Mouse (Mus musculus): ENCODE results near the gene Adcy4. TPM values are rescaled to one million over a fixed set of nuclear protein-coding genes. Genes with fewer than 3 reads are reported as not detected.
"Not testable (repeated sequence)": the region's sequence is repeated elsewhere in the genome, so short reads cannot be mapped to it uniquely, and the experiment has no call there.

Adcy4 gene
- polyA plus RNA-seq, 1 experiment from 2014 or later, result 21.3 TPM

DNA sequence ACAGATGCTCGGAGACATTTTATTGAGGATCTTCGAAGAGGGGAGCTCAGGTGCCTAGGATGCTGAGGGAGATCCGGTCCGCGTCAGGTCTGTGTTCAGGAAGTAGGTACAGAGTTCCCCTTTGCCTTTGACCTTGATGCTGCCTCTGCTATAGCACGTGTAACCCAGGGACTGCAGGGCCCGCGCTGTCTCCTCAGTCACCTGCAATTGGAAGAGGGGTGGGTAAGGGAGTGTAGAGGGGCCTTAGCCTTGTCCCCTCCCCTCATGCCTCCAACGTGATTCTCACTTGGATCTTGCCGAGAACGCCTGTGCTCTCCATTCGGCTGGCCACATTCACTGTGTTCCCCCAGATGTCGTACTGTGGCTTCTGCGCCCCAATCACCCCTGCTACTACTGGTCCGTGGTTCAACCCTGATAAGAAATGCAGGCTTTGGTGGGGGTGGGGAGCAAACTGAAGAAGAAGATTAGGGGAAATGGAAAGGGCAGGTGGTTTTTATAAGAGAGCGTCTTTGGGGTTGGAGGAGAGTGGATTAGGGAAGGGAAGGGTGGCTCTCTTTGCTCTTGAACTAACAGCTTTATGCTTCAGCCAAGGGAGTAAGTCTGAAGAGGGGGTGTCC lies 14.7 kb downstream of the Adcy4 start:
- peaks cover 50% of the 10 kb centered on the region for H3K27me3 ChIP-seq

DNA sequence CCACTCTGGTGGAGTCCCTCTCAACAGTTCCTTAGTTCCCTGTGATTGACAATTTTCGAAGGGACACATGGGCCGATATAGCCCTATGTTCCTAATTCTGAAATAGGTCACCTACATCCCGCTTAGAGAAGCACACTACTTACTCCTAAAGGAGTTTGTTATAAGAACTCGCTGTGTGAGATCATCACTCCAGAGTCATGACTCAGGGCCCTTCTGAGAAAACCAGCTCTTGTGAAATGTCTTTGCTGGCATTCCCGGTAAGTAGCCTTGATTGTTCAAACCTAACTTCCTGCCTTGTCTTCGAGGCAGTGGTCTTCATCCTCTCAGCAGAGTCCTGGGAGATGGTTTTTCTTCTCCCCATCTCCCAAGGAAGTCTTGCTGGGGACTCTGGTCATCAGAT lies 15.3 kb downstream of the Adcy4 start:
- H3K4me2 ChIP-seq (replicated peaks), result no peak overlapping the region
- ATAC-seq (ENCODE audit: insufficient number of reproducible peaks, insufficient read depth, low FRiP score, low TSS enrichment), result no peak
- H3K4me3 ChIP-seq, result no peak overlapping the region

More for the DNA sequence above, 14.7 kb downstream of the Adcy4 start:
- Histone ChIP-seq H3K9ac (no peak overlapping the region), H3K27ac (no peak overlapping the region), H3K4me1 (peaks cover 8% of the 10 kb centered on the region), H3K4me2 (replicated peaks) (no peak overlapping the region), H3K36me3 (no peaks in the 10 kb centered on the region), H3K4me3 (no peak overlapping the region), H3K9me3 (no peaks in the 10 kb centered on the region)
- no peak for ATAC-seq (ENCODE audit: insufficient number of reproducible peaks, insufficient read depth, low FRiP score, low TSS enrichment)
- 76% methylated on average over 16 of the region's 16 CpGs for WGBS

DNA sequence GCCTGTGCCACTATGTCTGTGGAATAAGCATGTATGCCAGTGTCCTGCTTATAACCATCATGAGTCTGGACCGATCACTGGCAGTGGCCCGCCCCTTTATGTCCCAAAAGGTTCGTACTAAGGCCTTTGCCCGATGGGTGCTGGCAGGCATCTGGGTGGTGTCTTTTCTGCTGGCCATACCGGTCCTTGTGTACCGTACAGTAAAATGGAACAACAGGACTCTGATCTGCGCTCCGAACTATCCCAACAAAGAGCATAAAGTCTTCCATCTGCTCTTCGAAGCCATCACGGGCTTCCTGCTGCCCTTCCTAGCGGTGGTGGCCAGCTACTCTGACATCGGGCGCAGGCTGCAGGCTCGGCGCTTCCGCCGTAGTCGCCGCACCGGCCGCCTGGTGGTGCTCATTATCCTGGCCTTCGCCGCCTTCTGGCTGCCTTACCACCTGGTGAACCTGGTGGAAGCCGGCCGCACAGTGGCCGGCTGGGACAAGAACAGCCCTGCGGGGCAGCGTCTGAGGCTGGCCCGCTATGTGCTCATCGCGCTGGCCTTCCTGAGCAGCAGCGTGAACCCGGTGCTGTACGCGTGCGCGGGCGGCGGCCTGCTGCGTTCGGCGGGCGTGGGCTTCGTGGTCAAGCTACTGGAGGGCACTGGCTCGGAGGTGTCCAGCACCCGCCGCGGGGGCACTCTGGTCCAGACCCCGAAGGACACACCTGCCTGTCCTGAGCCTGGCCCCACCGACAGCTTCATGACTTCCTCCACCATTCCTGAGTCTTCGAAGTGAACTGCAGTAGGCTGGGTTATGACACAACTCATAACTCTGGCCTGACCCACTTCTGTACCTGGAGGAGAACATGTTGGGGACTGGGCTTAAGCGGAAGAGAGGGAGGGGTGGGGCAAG lies 16.1 kb downstream of the Adcy4 start:
- WGBS, result 12% methylated on average over 52 of the region's 52 CpGs
- ATAC-seq (ENCODE audit: insufficient number of reproducible peaks, insufficient read depth, low FRiP score, low TSS enrichment), result no peak
- Histone ChIP-seq H3K9me3 (no peaks in the 10 kb centered on the region), H3K36me3 (no peaks in the 10 kb centered on the region), H3K9ac (peak overlapping the region; percentile 52), H3K4me3 (peak overlapping the region; percentile 37), H3K4me2 (replicated peaks) (peak overlapping the region; percentile 79), H3K4me1 (peaks cover 8% of the 10 kb centered on the region), H3K27me3 (peaks cover 60% of the 10 kb centered on the region), H3K27ac (no peak overlapping the region)

More for the DNA sequence above, 15.3 kb downstream of the Adcy4 start:
- Histone ChIP-seq H3K4me1 (peaks cover 8% of the 10 kb centered on the region), H3K9me3 (no peaks in the 10 kb centered on the region), H3K27me3 (peaks cover 53% of the 10 kb centered on the region), H3K36me3 (no peaks in the 10 kb centered on the region), H3K27ac (no peak overlapping the region), H3K9ac (no peak overlapping the region)
- WGBS, result 88% methylated on average over 6 of the region's 6 CpGs

DNA sequence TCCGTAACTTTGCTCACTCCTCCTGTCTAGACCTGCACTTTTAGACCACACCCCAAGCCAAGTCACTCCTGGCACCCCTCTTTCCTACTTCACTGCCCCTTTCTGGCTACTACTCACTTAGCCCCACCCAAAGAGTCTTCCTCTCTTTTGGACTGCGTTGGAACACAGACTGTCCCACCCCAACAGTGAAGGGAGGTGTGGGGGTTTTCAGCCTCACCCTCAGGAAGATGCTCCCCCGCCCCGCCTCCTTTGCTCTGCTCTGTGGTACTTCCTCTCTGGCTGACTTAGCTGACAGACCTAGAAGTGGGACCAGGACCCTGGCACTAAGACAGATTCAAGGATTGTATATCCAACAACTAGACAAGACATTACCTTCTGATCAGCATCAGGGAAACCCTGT lies 18.2 kb downstream of the Adcy4 start, which contains the start of gene Ltb4r1:
Gene Ltb4r1, plus strand, starts transcription at position 267 of the 400 bp plus-strand sequence.
- Histone ChIP-seq H3K4me2 (replicated peaks) (no peak within 1 kb of the TSS), H3K4me3 (no peak within 1 kb of the TSS), H3K36me3 (no peaks in the 10 kb centered on the region), H3K9me3 (no peaks in the 10 kb centered on the region), H3K9ac (no peak within 1 kb of the TSS), H3K27me3 (peaks cover 74% of the 10 kb centered on the region), H3K4me1 (peaks cover 10% of the 10 kb centered on the region), H3K27ac (no peak within 1 kb of the TSS)
- 70% methylated on average over 4 of the region's 4 CpGs for WGBS
- no peak for ATAC-seq (ENCODE audit: insufficient number of reproducible peaks, insufficient read depth, low FRiP score, low TSS enrichment)

DNA sequence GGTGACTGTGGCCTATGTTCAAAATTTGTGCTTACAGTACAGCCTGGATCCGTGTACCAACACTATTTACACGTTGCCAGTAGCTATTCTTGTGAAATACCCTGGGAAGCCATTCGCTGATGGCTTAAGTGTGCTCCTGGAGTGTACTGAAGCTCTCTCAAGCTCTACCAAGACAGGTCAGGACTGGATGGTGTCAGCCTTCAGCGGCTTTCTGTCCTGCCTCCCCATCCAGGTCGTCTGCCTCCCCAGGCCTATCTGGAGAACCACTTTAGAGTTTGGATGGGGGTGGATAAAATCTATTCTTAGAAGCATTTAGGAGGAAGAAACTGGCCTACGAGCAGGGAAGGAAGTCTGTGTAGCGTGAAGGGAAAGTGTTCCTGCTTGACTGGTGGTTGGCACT lies 20.7 kb downstream of the Adcy4 start:
- Histone ChIP-seq H3K36me3 (no peaks in the 10 kb centered on the region), H3K27me3 (peaks cover 53% of the 10 kb centered on the region), H3K27ac (no peak overlapping the region), H3K4me2 (replicated peaks) (0 out of 2 replicates have a peak overlapping the region, but pooled peaks have one; percentile 95), H3K9me3 (no peaks in the 10 kb centered on the region), H3K9ac (no peak overlapping the region), H3K4me3 (no peak overlapping the region), H3K4me1 (peaks cover 12% of the 10 kb centered on the region)
- ATAC-seq (ENCODE audit: insufficient number of reproducible peaks, insufficient read depth, low FRiP score, low TSS enrichment), result no peak
- WGBS, result 62% methylated on average over 7 of the region's 7 CpGs

DNA sequence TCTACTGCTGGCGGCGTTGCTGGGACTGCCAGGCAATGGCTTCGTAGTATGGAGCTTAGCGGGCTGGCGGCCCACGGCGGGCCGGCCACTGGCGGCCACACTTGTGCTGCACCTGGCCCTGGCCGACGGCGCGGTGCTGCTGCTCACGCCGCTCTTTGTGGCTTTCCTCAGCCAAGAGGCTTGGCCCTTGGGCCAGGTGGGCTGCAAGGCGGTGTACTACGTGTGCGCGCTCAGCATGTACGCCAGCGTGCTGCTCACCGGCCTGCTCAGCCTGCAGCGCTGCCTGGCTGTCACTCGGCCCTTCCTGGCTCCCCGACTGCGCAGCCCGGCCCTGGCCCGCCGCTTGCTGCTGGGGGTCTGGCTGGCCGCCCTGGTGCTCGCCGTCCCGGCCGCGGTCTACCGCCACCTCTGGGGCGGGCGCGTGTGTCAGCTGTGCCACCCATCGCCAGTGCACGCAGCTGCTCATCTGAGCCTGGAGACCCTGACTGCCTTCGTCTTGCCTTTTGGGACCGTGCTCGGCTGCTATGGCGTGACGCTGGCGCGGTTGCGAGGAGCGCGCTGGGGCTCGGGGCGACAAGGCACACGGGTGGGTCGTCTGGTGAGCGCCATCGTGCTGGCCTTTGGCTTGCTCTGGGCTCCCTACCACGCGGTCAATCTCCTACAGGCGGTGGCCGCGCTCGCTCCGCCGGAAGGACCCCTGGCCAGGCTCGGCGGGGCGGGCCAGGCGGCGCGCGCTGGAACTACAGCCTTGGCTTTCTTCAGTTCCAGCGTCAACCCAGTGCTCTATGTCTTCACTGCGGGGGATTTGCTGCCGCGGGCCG lies 21.7 kb downstream of the Adcy4 start:
- Histone ChIP-seq H3K9me3 (no peaks in the 10 kb centered on the region), H3K9ac (peak overlapping the region; percentile 67), H3K27ac (no peak overlapping the region), H3K4me3 (peak overlapping the region; percentile 56), H3K4me1 (0 out of 2 replicates have a peak, but pooled peaks cover 6% of the 10 kb centered on the region), H3K4me2 (replicated peaks) (peak overlapping the region; percentile 95), H3K36me3 (no peaks in the 10 kb centered on the region), H3K27me3 (peaks cover 43% of the 10 kb centered on the region)
- ATAC-seq (ENCODE audit: insufficient number of reproducible peaks, insufficient read depth, low FRiP score, low TSS enrichment), result peak; percentile 58
- WGBS, result 1% methylated on average over 77 of the region's 77 CpGs

DNA sequence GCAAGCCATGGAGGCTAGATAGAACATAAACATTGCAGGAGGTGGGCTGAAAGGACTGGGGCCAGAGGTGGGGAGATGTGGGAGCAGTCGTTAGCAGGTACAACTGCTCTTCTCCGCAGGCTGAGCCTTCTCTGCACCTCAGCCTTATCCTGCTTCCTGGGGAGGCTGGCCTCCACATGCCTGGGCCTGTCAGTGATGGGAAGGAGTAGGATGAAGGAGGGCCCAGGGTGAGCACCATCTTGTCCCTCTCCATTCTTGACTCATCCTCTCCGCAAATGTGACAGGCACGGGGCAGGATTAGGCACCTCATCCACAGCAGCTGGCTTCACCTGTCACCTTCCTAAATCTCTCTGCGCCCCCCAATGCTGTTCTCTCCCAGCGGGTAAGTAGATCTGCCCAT lies 22.7 kb downstream of the Adcy4 start, which contains the start of gene Ltb4r2:
Gene Ltb4r2, plus strand, starts transcription at position 266 of the 400 bp plus-strand sequence.
- Histone ChIP-seq H3K4me1 (0 out of 2 replicates have a peak, but pooled peaks cover 6% of the 10 kb centered on the region), H3K4me2 (replicated peaks) (peak within 1 kb of the TSS; percentile 95), H3K36me3 (peaks cover 5% of the 10 kb centered on the region; the same call in 1 of the 2 replicates), H3K4me3 (peak within 1 kb of the TSS; percentile 56), H3K27me3 (peaks cover 35% of the 10 kb centered on the region), H3K27ac (no peak within 1 kb of the TSS), H3K9me3 (no peaks in the 10 kb centered on the region), H3K9ac (peak within 1 kb of the TSS; percentile 67)
- ATAC-seq (ENCODE audit: insufficient number of reproducible peaks, insufficient read depth, low FRiP score, low TSS enrichment), result no peak
- WGBS, result 73% methylated on average over 6 of the region's 6 CpGs

DNA sequence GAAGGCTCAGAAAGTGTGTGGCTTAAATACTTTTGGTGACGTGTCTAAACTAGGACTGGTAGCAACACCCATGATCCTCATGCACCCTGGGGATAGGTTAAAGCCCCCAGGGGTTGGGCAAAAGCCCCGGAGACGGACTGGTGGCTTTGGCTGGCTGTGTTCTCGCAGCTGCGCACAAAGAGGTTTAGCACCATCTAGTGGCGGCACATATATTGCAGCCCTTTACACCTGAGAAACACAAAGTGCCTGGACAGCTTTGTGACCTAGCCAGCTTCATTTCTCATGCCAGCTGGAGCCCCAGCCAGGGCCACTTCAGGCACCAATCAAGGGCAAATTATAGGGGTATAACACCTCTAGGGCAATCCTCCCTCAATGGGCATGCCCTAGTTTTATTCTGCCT lies 23.7 kb downstream of the Adcy4 start:
- not testable (repeated sequence) for ATAC-seq (ENCODE audit: insufficient number of reproducible peaks, insufficient read depth, low FRiP score, low TSS enrichment); H3K9me3 ChIP-seq; H3K4me1 ChIP-seq; H3K27ac ChIP-seq; H3K9ac ChIP-seq
- WGBS, result 0% methylated on average over 6 of the region's 6 CpGs
- H3K36me3 ChIP-seq, result peaks cover 15% of the 10 kb centered on the region
- peaks cover 29% of the 10 kb centered on the region for H3K27me3 ChIP-seq
- peak overlapping the region; percentile 1; the same call in 1 of the 2 replicates for H3K4me3 ChIP-seq
- H3K4me2 ChIP-seq (replicated peaks), result peak overlapping the region; percentile 37

DNA sequence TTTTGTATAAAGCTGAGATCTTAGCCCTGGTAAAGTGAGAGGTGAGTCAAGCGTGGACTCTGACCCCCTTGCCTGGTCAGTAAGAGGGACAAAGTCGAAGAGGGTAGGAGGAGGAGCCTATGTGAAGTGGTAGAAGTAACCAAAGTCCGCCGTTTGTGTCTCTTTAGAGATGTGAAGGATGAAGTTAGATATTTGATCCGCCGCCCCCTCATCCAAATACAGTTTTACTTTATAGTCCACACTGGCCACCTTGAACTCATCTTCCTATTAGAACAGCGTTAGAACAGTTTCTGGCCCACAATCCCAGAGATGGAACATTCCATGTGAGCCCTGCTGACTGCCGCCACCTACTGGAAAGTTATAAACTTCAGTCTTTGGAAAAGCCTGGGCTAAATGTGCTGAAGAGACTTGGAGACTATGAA lies 25.5 kb downstream of the Adcy4 start, which contains the start of gene Cideb:
Gene Cideb, minus strand, starts transcription at position 96 of the 422 bp plus-strand sequence.
- H3K4me2 ChIP-seq (replicated peaks), result peak within 1 kb of the TSS; percentile 13; the same call in 1 of the 2 replicates
- H3K27me3 ChIP-seq, result peaks cover 20% of the 10 kb centered on the region
- H3K36me3 ChIP-seq, result peaks cover 33% of the 10 kb centered on the region
- H3K27ac ChIP-seq, result no peak within 1 kb of the TSS
- H3K9me3 ChIP-seq, result no peaks in the 10 kb centered on the region
- H3K9ac ChIP-seq, result no peak within 1 kb of the TSS
- H3K4me1 ChIP-seq, result 0 out of 2 replicates have a peak, but pooled peaks cover 6% of the 10 kb centered on the region
- 14% methylated on average over 8 of the region's 8 CpGs for WGBS
- no peak within 1 kb of the TSS for H3K4me3 ChIP-seq
- no peak for ATAC-seq (ENCODE audit: insufficient number of reproducible peaks, insufficient read depth, low FRiP score, low TSS enrichment)

DNA sequence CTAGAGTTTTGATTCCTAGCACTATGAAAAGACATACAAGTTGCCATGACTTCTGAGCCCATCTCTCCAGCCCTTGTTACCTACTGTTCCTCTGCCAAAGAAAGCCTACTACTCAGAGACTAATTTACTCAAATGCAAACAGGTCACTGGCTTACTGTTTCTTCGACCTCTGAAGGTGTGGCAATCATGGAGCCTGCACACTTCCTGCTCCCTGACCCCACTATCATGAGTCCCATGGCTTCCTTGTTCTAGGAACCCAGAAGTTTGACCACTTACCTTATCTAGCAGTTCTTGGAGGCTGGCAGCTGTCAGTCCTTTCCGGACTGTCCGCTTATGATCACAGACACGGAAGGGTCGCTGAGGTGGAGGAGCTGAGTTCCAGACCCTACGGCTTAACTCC lies 26.3 kb downstream of the Adcy4 start:
- 86% methylated on average over 6 of the region's 6 CpGs for WGBS

More for the DNA sequence above, 26.3 kb downstream of the Adcy4 start:
- no peak overlapping the region for H3K4me2 ChIP-seq (replicated peaks)
- H3K9ac ChIP-seq, result no peak overlapping the region
- ATAC-seq (ENCODE audit: insufficient number of reproducible peaks, insufficient read depth, low FRiP score, low TSS enrichment), result no peak
- 0 out of 2 replicates have a peak, but pooled peaks cover 6% of the 10 kb centered on the region for H3K4me1 ChIP-seq
- peaks cover 14% of the 10 kb centered on the region for H3K27me3 ChIP-seq
- H3K36me3 ChIP-seq, result peaks cover 41% of the 10 kb centered on the region
- H3K4me3 ChIP-seq, result no peak overlapping the region
- H3K27ac ChIP-seq, result no peak overlapping the region
- H3K9me3 ChIP-seq, result no peaks in the 10 kb centered on the region

All from embryonic facial prominence, embryonic 12.5 days (tissue).